Mouse (Mus musculus) cerebellum, adult 2 months (tissue): Measurements from ENCODE around the gene Spin2f.
"Not testable (repeated sequence)": the region's sequence is repeated elsewhere in the genome, so short reads cannot be mapped to it uniquely, and the experiment has no call there.

Experiments
- CTCF ChIP-seq: fragments of 200-500 bp; IDR thresholded peaks from 2 replicates; pipeline ENCODE4 v1.5.1; 2011; ENCODE audit warnings: low read depth, mild to moderate bottlenecking, control low read depth, low read length, moderate library complexity, borderline replicate concordance; ENCODE audit not compliant: insufficient read depth
- POLR2A ChIP-seq: fragments of 200-500 bp; IDR thresholded peaks from 2 replicates; pipeline ENCODE4 v1.6.1; 2011; ENCODE audit warnings: low read length, control low read depth, borderline replicate concordance; ENCODE audit not compliant: insufficient read depth

- TF ChIP-seq POLR2A, CTCF: not testable (repeated sequence)
These were observed 18.6 kb upstream of the Spin2f start for GRCm38 (mm10) chrX:31235088-31235487.
